Mouse (Mus musculus) spleen, adult 2 months (tissue): ENCODE results near the gene Foxa3. TPM values are rescaled to one million over a fixed set of nuclear protein-coding genes. Genes with fewer than 3 reads are reported as not detected.

ENCODE experiments used
- DNase-seq, 2 experiments: peaks; one replicate each; pipeline versions ENCODE4 v3.0.0 to v3.0.0-alpha.2; 2012 to 2021; ENCODE audit warnings: low spot score in 2 of 2, low read depth in 1 of 2
- H3K27ac ChIP-seq: fragments of 200-500 bp; 2 replicates; pipeline ENCODE4 v1.5.1; 2012; ENCODE audit warnings: low read length, inconsistent platforms; ENCODE audit not compliant: insufficient read depth
- H3K27me3 ChIP-seq: fragments of 200-500 bp; 2 replicates; pipeline ENCODE4 v1.6.1; 2012; ENCODE audit warnings: mild to moderate bottlenecking, moderate library complexity, low read length, inconsistent platforms; ENCODE audit not compliant: control insufficient read depth, insufficient read depth
- H3K36me3 ChIP-seq: fragments of 200-500 bp; 2 replicates; pipeline ENCODE4 v1.6.1; 2012; ENCODE audit warnings: mild to moderate bottlenecking, low read length, inconsistent platforms; ENCODE audit not compliant: control insufficient read depth, insufficient read depth
- H3K4me1 ChIP-seq: fragments of 200-500 bp; 2 replicates; pipeline ENCODE4 v1.6.1; 2011; ENCODE audit warnings: inconsistent platforms; ENCODE audit not compliant: control insufficient read depth, insufficient read depth, insufficient read length
- H3K4me3 ChIP-seq: fragments of 200-500 bp; 2 replicates; pipeline ENCODE4 v1.5.1; 2011; ENCODE audit warnings: mild to moderate bottlenecking, inconsistent platforms; ENCODE audit not compliant: insufficient read depth, insufficient read length; ENCODE audit errors: extremely low read depth
- CTCF ChIP-seq: fragments of 200-500 bp; IDR thresholded peaks from 2 replicates; pipeline ENCODE4 v1.5.1; 2011; ENCODE audit warnings: mild to moderate bottlenecking, inconsistent platforms; ENCODE audit not compliant: insufficient read depth, insufficient read length, insufficient replicate concordance; ENCODE audit errors: extremely low read depth
- POLR2A ChIP-seq: fragments of 200-500 bp; IDR thresholded peaks from 2 replicates; pipeline ENCODE4 v1.6.1; 2011; ENCODE audit warnings: low read depth, low read length, inconsistent platforms
- WGBS: fragments of 180-500 bp; shearing (Covaris S2); methylation state at CpG from one replicate; pipeline ENCODE4 v1.1.7; 2018; 5-methylcytosine and 5-hydroxymethylcytosine counted together
- polyA plus RNA-seq: library from polyadenylated mRNA; depleted of rRNA; stranded (reverse); fragments of >200 nt; gene quantifications from 2 replicates; pipeline ENCODE4 v1.2.3, GENCODE M21; 2012

Foxa3 gene
- polyA plus RNA-seq, 1 experiment = 0.49 TPM

GRCm38 (mm10) chr7:18988780-18989179, 34.6 kb downstream of the Foxa3 start:
- peaks cover 10% of the 10 kb centered on the region for H3K4me1 ChIP-seq
- H3K4me3 ChIP-seq = no peak overlapping the region
- H3K27ac ChIP-seq = no peak overlapping the region
- no peak for DNase-seq
- no peak for TF ChIP-seq CTCF
- no peak for TF ChIP-seq POLR2A
- peaks cover 8% of the 10 kb centered on the region for H3K27me3 ChIP-seq
- no peaks in the 10 kb centered on the region for H3K36me3 ChIP-seq
- WGBS = 67% methylated on average over 6 of the region's 6 CpGs

- H3K4me3 ChIP-seq = no peak overlapping the region
- no peak overlapping the region for H3K27ac ChIP-seq
- peaks cover 10% of the 10 kb centered on the region for H3K4me1 ChIP-seq
- no peaks in the 10 kb centered on the region for H3K36me3 ChIP-seq
- WGBS = 77% methylated on average over 13 of the region's 13 CpGs
- DNase-seq = no peak
- no peak for TF ChIP-seq POLR2A
- TF ChIP-seq CTCF = no peak
- peaks cover 8% of the 10 kb centered on the region for H3K27me3 ChIP-seq
These were observed 35.6 kb downstream of the Foxa3 start for GRCm38 (mm10) chr7:18987747-18988146.

- no peaks in the 10 kb centered on the region for H3K36me3 ChIP-seq
- H3K4me3 ChIP-seq = no peak within 1 kb of the TSS
- no peak within 1 kb of the TSS for H3K27ac ChIP-seq
- whole genome bisulfite sequencing = 36% methylated on average over 2 of the region's 2 CpGs
- peaks cover 6% of the 10 kb centered on the region for H3K27me3 ChIP-seq
- TF ChIP-seq POLR2A = no peak
- no peak for TF ChIP-seq CTCF
- H3K4me1 ChIP-seq = peaks cover 7% of the 10 kb centered on the region
- no peak for DNase-seq
These were observed 36.2 kb downstream of the Foxa3 start, which contains the start of gene Nanos2 for GRCm38 (mm10) chr7:18987100-18987499. Nanos2 (plus strand) TSS chr7:18987400.

- no peak for TF ChIP-seq POLR2A
- no peak for TF ChIP-seq CTCF
- WGBS = 70% methylated on average over 2 of the region's 2 CpGs
- Histone ChIP-seq H3K4me3 (no peak overlapping the region), H3K27ac (no peak overlapping the region), H3K4me1 (peaks cover 1% of the 10 kb centered on the region; the same call in 1 of the 2 replicates), H3K27me3 (peaks cover 1% of the 10 kb centered on the region; the same call in 1 of the 2 replicates), H3K36me3 (no peaks in the 10 kb centered on the region)
- DNase-seq = no peak
These were observed 36.8 kb downstream of the Foxa3 start for GRCm38 (mm10) chr7:18986503-18986902.

GRCm38 (mm10) chr7:18978381-18978780, 45.0 kb downstream of the Foxa3 start:
- no peaks in the 10 kb centered on the region for H3K27me3 ChIP-seq
- H3K27ac ChIP-seq = no peak overlapping the region
- H3K36me3 ChIP-seq = no peaks in the 10 kb centered on the region
- 93% methylated on average over 9 of the region's 9 CpGs for WGBS
- H3K4me3 ChIP-seq = no peak overlapping the region
- no peak for DNase-seq
- TF ChIP-seq POLR2A = no peak
- TF ChIP-seq CTCF = no peak
- H3K4me1 ChIP-seq = no peaks in the 10 kb centered on the region

GRCm38 (mm10) chr7:18970956-18971355, 52.4 kb downstream of the Foxa3 start:
- Histone ChIP-seq H3K27me3 (no peaks in the 10 kb centered on the region), H3K36me3 (no peaks in the 10 kb centered on the region), H3K4me1 (no peaks in the 10 kb centered on the region), H3K27ac (no peak overlapping the region), H3K4me3 (no peak overlapping the region)
- TF ChIP-seq POLR2A (no peak), CTCF (no peak)
- WGBS = 93% methylated on average over 3 of the region's 3 CpGs
- no peak for DNase-seq

- TF ChIP-seq POLR2A (no peak), CTCF (no peak)
- DNase-seq = no peak
- peaks cover 7% of the 10 kb centered on the region for H3K27me3 ChIP-seq
- no peak overlapping the region for H3K27ac ChIP-seq
- H3K36me3 ChIP-seq = no peaks in the 10 kb centered on the region
- 21% methylated on average over 8 of the region's 8 CpGs for WGBS
- H3K4me3 ChIP-seq = no peak overlapping the region
- no peaks in the 10 kb centered on the region for H3K4me1 ChIP-seq
These were observed 55.7 kb downstream of the Foxa3 start for GRCm38 (mm10) chr7:18967603-18968002.
